Mouse (Mus musculus) pancreas, adult 10 weeks (tissue): ENCODE measurements around the gene Lgals12. TPM values are rescaled to one million over a fixed set of nuclear protein-coding genes. Genes with fewer than 3 reads are reported as not detected.

Experiments
- polyA plus RNA-seq: library from polyadenylated mRNA; stranded (reverse); fragments of 350-450 nt; fragmentation: Illumina TruSeq; extraction: RNeasy Lipid Tissue Mini Kit (QIAGEN cat#74804); gene quantifications from one replicate; pipeline ENCODE4 v1.2.3, GENCODE M21; 2015; ENCODE audit warnings: low read depth, low replicate concordance; ENCODE audit not compliant: insufficient read depth

Gene Lgals12
- 6.9 TPM for polyA plus RNA-seq

GRCm38 (mm10) chr19:7606801-7607689, at the start of gene Lgals12:
TSS of gene Lgals12 (minus strand) at chr19:7607193.

GRCm38 (mm10) chr19:7611942-7612757, 5.2 kb upstream of the Lgals12 start, which contains the start of gene Hrasls5:
TSS of gene Hrasls5 (plus strand) at chr19:7612541.

GRCm38 (mm10) chr19:7557328-7557822, 49.6 kb downstream of the Lgals12 start, which contains the start of gene Pla2g16:
TSS of gene Pla2g16 (plus strand) at chr19:7557459.

Other genes with a start within 250 kb of the Lgals12 start
- gene Spindoc, start 224.2 kb downstream of the Lgals12 start, polyA plus RNA-seq, result 8.0 TPM
- 8.0 TPM for gene 2700081O15Rik, start 189.6 kb downstream of the Lgals12 start, polyA plus RNA-seq
- gene Rtn3, start 123.9 kb downstream of the Lgals12 start, polyA plus RNA-seq, result 33.1 TPM
- gene Atl3, start 113.2 kb downstream of the Lgals12 start, polyA plus RNA-seq, result 10.4 TPM
- 7.2 TPM for gene Pla2g16, start 49.7 kb downstream of the Lgals12 start, polyA plus RNA-seq
- not detected for gene Hrasls5, start 5.3 kb upstream of the Lgals12 start, polyA plus RNA-seq
- gene Slc22a19, start 104.1 kb upstream of the Lgals12 start, polyA plus RNA-seq, result not detected
- not detected for gene Slc22a26, start 195.5 kb upstream of the Lgals12 start, polyA plus RNA-seq